Mouse (Mus musculus) liver, adult 2 months (tissue): Measurements from ENCODE around the gene Gm10643.

ENCODE experiments used
- CTCF ChIP-seq: fragments of 200-500 bp; IDR thresholded peaks from 2 replicates; pipeline ENCODE4 v1.5.1; 2011; ENCODE audit warnings: low read depth, low read length, control low read depth
- POLR2A ChIP-seq: fragments of 200-500 bp; IDR thresholded peaks from 2 replicates; pipeline ENCODE4 v1.6.1; 2011; ENCODE audit warnings: low read length, control low read depth; ENCODE audit not compliant: insufficient read depth; ENCODE audit errors: extremely low read depth

DNA sequence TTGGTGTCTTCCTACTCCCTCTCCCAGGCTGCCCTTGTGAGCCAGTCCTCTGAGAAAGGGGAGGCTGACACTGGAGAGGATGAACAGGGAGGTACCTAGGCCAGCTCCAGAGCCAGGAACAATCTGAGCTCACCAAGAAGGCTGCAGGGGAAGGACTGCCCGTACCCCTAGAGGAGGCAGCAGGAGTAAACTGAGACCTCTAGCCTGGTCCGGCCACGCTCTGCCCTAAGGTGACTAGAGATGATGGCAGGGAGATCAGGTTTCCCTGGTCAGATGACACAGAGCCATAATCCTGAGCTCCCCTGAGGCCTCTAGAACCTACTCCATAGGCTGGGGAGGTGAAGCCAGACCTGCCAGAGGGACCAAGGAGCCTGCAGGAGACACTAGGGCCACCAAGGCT is 11.9 kb upstream of the Gm10643 start:
- TF ChIP-seq CTCF (no peak), POLR2A (no peak)
